Mouse (Mus musculus) E14TG2a.4 (cell line): ENCODE results near the gene Tnfaip8l1.

ENCODE experiments used
- CTCF ChIP-seq: conservative IDR thresholded peaks from 2 replicates; pipeline ENCODE4 v1.5.1; 2014; ENCODE audit warnings: low read length
- POU5F1 ChIP-seq: IDR thresholded peaks from 2 replicates; pipeline ENCODE4 v1.6.1; 2014; ENCODE audit warnings: low read length, borderline replicate concordance

DNA sequence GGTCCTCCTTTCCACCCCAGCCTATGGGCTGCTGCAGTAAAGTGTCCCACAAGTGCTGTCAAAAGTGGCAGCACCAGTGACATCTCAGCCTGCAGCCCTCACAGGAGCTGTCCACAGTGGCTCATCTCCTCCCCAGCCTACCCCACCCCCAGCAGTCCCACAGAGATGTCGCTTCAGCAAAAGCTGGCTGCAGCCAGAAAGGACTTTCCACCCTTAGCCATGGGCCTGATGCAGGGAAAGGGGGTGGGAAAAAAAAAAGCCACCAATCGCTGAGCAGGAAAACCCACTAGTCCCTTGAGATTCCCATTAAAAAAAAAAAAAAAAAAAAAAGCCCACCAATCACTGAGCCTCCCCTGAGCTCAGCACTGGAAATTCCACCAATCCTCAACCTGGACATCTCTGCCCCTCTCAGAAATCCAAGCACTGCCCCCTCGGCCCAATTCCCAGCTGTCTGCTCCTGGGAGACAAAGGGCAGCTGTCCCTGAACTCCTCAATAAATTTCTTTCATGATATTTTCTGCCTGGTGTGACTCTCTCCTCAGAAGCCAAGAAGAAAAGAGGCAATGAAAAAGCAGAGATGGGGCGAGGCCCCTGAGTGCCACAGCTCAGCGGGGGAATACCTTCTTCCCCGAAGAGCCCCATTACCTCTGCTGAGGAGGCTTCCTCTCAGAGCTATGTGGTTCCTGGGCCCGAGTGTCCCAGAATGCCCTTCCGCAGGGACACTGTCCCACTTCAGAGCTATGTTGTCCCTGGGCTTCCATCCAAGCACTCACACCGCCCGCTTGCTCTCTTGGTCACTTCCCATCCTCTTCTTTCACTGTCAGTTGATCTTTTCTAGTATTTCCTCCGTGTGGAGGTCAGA is 23.2 kb downstream of the Tnfaip8l1 start:
- TF ChIP-seq CTCF: no peak
- TF ChIP-seq POU5F1: no peak
